Mouse (Mus musculus) hindbrain, postnatal 0 days (tissue): ENCODE measurements around the gene Rtkn. TPM values are rescaled to one million over a fixed set of nuclear protein-coding genes. Genes with fewer than 3 reads are reported as not detected.

Experiments
- ATAC-seq: fragments of 200-750 bp; cut with Nextera tagmentation; 2 replicates; pipeline ENCODE4 v1.8.0; 2017; ENCODE audit warnings: mild to moderate bottlenecking, moderate TSS enrichment, moderate library complexity
- DNase-seq: peaks from one replicate; pipeline ENCODE4 v3.0.0-alpha.2; 2015; ENCODE audit warnings: low spot score
- H3K27ac ChIP-seq: fragments of 300-500 bp; sonication (generic); 2 replicates; pipeline ENCODE4 v1.5.1; 2014; ENCODE audit warnings: mild to moderate bottlenecking
- H3K27me3 ChIP-seq: fragments of 300-500 bp; sonication (generic); 2 replicates; pipeline ENCODE4 v1.6.1; 2014; ENCODE audit warnings: low read length, mixed read lengths; ENCODE audit not compliant: insufficient read depth
- H3K36me3 ChIP-seq: fragments of 300-500 bp; sonication (generic); 2 replicates; pipeline ENCODE4 v1.6.1; 2014; ENCODE audit warnings: low read length, mixed read lengths; ENCODE audit not compliant: insufficient read depth
- H3K4me1 ChIP-seq: fragments of 300-500 bp; sonication (generic); 2 replicates; pipeline ENCODE4 v1.6.1; 2014; ENCODE audit warnings: antibody characterized with exemption, low read length, mixed read lengths; ENCODE audit not compliant: insufficient read depth
- H3K4me2 ChIP-seq: fragments of 300-500 bp; sonication (generic); 2 replicates; pipeline ENCODE4 v1.6.1; 2014; ENCODE audit warnings: low read depth, mild to moderate bottlenecking, low read length, moderate library complexity, mixed read lengths
- H3K4me3 ChIP-seq: fragments of 300-500 bp; sonication (generic); 2 replicates; pipeline ENCODE4 v1.5.1; 2014; ENCODE audit warnings: low read length
- H3K9ac ChIP-seq: fragments of 300-500 bp; sonication (generic); replicated peaks from 2 replicates; pipeline ENCODE4 v1.6.1; 2014; ENCODE audit warnings: mild to moderate bottlenecking, low read length, moderate library complexity, mixed read lengths
- H3K9me3 ChIP-seq: fragments of 300-500 bp; sonication (generic); 2 replicates; pipeline ENCODE4 v1.6.1; 2016; ENCODE audit warnings: low read length, mixed read lengths
- CTCF ChIP-seq: IDR thresholded peaks from 2 replicates; pipeline ENCODE4 v1.5.1; 2016; ENCODE audit warnings: antibody characterized with exemption, control low read depth, low read depth
- WGBS: fragments of 180-500 bp; shearing (Covaris S2); extraction: QIAGEN DNeasy Blood & Tissue Kit; methylation state at CpG from one replicate; pipeline ENCODE4 v1.1.7; 2014; 5-methylcytosine and 5-hydroxymethylcytosine counted together
- microRNA counts: library from miRNA; unstranded; fragments of <30 nt; microRNA quantifications from one replicate; lab custom pipeline; 2015
- microRNA-seq, 2 experiments: library from miRNA; unstranded; fragments of <30 nt; microRNA quantifications; one replicate each; pipeline ENCODE4; 2016
- polyA plus RNA-seq: library from polyadenylated mRNA; unstranded; fragments of >200 nt; fragmentation: Nextera tagmentation; extraction: Ambion mirVana; gene quantifications from 2 replicates; pipeline ENCODE4 v1.2.1, GENCODE M21; 2015
- total RNA-seq: library from RNA; depleted of rRNA; stranded (reverse); fragments of >200 nt; gene quantifications from 2 replicates; pipeline ENCODE4 v1.2.3, GENCODE M21; 2014; rRNA removed

Rtkn gene
- total and polyA plus RNA-seq, 2 experiments from 2014 or later, result 21.1 to 73.6 TPM

DNA sequence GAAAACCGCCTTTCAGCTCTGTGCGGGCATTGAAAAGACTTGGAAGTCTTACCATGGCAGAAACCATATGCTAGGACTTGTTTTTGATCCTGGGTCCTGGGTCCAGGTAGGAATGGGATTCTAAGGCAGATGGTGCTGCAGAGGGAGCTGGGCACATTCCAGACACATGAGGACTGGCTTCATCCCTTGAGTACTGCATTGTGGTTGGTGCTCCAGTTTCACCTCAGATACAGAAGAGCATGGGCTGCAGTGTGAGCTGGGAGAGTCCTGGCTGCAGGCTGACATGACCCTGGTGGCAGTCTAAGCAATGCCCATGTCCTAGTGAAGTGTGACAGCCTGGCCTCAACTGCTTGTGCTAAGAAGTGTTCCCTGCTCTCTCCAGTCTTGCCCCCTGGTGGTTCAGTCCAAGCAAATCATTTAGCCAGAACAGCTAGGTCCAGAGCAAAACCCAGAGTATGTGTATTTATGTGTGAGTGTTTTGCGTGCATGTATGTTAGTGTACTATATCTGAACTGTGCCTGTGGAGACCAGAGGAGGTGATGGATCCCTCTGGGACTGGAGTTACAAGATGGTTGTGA, 49.7 kb downstream of the Rtkn start:
- peaks cover 20% of the 10 kb centered on the region for H3K4me1 ChIP-seq
- peak; percentile 68 for TF ChIP-seq CTCF
- H3K4me2 ChIP-seq, result no peak overlapping the region
- H3K27me3 ChIP-seq, result no peaks in the 10 kb centered on the region
- 0 out of 2 replicates have a peak overlapping the region, but pooled peaks have one; percentile 8 for H3K27ac ChIP-seq
- H3K9me3 ChIP-seq, result no peaks in the 10 kb centered on the region
- ATAC-seq (peak; percentile 24; the same call in 1 of the 2 replicates), DNase-seq (peak; percentile 41)
- no peak overlapping the region for H3K4me3 ChIP-seq
- peaks cover 25% of the 10 kb centered on the region for H3K36me3 ChIP-seq
- H3K9ac ChIP-seq, result no peak overlapping the region; the same call in 1 of the 2 replicates
- WGBS, result 82% methylated on average over 3 of the region's 3 CpGs

DNA sequence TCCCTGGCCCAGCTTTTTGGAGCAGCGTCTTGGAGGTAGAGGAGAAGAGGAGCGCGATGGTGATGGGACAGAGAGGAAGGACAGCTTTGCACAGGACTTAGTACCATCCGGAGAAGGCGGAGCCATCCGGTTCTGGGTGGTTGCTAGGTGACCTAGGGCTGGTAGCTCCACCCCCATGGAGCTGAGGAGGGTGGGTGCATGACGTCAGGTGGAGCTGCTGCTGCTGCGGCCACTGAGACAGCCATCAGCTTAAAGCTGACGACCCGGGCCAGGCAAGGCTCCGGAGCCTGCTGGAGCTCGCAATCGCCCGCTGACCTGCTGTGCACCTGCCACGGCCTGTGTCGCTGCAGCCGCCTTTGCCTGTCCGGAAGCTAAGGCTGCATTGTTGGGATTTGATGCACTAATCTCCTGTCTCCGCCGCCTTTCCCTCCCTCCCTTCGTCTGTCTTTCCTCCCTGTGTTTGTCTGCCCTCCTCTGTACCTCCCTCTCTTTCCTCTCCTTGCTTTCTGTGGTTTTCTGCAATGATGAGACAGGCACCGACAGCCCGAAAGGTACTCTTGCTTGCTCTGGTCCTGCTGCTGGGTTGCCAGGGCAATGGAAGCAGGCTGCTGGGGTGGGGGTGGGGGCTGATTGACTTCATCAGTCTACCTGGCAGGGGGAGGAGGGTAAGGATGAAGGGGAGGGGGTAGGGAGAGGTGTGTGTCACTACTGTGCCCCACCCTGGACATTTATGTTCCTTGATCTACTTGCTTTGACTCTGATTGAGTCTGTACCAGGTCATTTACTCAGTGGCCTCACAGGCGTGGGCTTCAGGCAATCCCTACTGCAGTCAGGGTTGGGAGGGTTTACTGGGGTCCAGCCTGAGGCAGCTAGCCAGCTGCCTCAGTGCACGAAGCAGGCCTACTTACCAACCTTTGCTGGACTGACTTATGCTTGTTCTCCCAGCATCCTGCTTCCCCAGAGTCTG, 50.9 kb downstream of the Rtkn start:
- H3K27me3 ChIP-seq, result no peaks in the 10 kb centered on the region
- peaks cover 38% of the 10 kb centered on the region for H3K36me3 ChIP-seq
- WGBS, result 5% methylated on average over 24 of the region's 25 CpGs
- H3K4me3 ChIP-seq, result peak overlapping the region; percentile 58
- TF ChIP-seq CTCF, result no peak
- H3K4me1 ChIP-seq, result peaks cover 16% of the 10 kb centered on the region
- peak overlapping the region; percentile 69 for H3K9ac ChIP-seq
- DNase-seq (peak; percentile 94), ATAC-seq (peak; percentile 96)
- H3K27ac ChIP-seq, result peak overlapping the region; percentile 89
- H3K4me2 ChIP-seq, result peak overlapping the region; percentile 66
- no peaks in the 10 kb centered on the region for H3K9me3 ChIP-seq

DNA sequence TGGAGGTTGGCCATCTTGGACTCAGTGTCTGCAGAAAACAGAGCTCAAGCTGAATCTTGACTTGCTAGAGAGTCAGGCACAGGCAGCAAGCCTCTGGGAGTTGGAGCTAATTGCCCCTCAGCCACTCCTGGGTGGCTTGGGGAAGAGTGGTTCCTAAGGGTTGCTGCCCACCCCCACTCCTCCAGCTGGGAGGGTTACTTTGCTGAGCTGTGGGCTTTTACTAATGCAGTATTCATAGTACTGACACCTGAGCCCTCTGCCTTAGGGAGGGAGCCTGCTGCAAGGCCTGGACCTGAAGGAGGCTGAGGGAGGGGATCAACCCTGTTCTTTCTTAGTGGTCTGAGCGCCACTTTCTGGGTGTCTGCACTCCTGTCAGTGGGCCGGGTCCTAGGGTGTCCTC, 51.7 kb downstream of the Rtkn start:
- TF ChIP-seq CTCF, result no peak
- ATAC-seq, result no peak
- H3K36me3 ChIP-seq, result peaks cover 45% of the 10 kb centered on the region
- H3K4me1 ChIP-seq, result peaks cover 16% of the 10 kb centered on the region
- H3K4me3 ChIP-seq, result peak overlapping the region; percentile 58
- H3K4me2 ChIP-seq, result peak overlapping the region; percentile 66
- 58% methylated on average over 2 of the region's 2 CpGs for WGBS
- H3K27ac ChIP-seq, result peak overlapping the region; percentile 89; the same call in 1 of the 2 replicates
- H3K27me3 ChIP-seq, result no peaks in the 10 kb centered on the region
- H3K9ac ChIP-seq, result peak overlapping the region; percentile 69; the same call in 1 of the 2 replicates
- DNase-seq, result no peak
- no peaks in the 10 kb centered on the region for H3K9me3 ChIP-seq

DNA sequence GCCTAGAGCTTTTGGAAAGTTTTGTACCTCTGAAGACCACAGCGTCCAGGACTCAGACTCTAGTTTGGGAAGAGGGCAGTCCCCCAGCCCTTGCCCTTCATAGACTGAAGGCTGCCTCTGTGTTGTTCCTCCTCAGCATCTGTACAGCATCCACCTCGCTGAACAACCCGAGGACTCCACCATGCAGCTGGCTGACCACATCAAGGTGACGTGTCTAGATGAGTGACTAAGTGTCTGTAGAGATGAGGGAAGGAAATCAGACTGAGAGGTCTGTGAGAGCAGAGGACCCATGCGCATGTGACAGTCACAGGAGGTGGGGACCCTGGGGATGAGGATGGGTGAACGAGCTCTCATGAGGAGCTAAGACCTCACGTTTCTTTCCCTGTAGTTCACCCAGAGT, 58.3 kb downstream of the Rtkn start:
- no peak overlapping the region for H3K4me3 ChIP-seq
- no peak overlapping the region for H3K27ac ChIP-seq
- no peaks in the 10 kb centered on the region for H3K4me1 ChIP-seq
- DNase-seq, result no peak
- WGBS, result 94% methylated on average over 7 of the region's 7 CpGs
- no peaks in the 10 kb centered on the region for H3K9me3 ChIP-seq
- H3K36me3 ChIP-seq, result peaks cover 85% of the 10 kb centered on the region
- H3K4me2 ChIP-seq, result no peak overlapping the region
- TF ChIP-seq CTCF, result no peak
- no peak for ATAC-seq
- no peak overlapping the region for H3K9ac ChIP-seq
- no peaks in the 10 kb centered on the region for H3K27me3 ChIP-seq

DNA sequence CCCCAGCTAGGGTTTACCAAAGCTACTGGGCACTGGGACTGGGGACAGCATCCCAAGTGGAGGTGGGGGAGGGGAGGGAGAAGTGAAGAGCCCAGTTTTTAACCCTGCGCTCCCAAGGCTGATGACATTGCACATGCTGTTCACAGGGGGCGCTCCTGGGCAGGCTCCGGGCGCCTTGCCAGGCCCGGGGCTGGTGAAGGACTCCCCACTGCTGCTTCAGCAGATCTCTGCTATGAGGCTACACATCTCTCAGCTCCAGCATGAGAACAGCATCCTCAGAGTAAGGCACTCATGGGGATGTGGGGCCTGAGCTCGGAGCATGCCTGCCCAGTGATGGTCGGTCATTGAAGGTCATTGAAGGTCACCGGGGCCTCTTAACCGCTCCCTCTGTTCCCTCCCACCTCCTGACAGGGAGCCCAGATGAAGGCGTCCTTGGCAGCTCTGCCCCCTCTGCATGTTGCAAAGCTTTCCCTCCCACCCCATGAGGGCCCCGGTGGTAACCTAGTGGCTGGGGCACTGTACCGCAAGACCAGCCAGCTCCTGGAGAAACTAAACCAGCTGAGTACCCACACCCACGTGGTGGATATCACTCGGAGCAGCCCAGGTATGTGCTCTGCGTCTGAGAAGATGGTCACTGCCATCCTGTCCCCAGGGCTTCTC, 62.2 kb downstream of the Rtkn start:
- TF ChIP-seq CTCF, result peak; percentile 65
- Histone ChIP-seq H3K4me3 (no peak overlapping the region), H3K4me2 (no peak overlapping the region), H3K4me1 (no peaks in the 10 kb centered on the region), H3K27ac (peak overlapping the region; percentile 38), H3K9me3 (no peaks in the 10 kb centered on the region), H3K27me3 (no peaks in the 10 kb centered on the region), H3K9ac (no peak overlapping the region), H3K36me3 (peaks cover 72% of the 10 kb centered on the region)
- ATAC-seq, result peak; percentile 63
- peak; percentile 81 for DNase-seq
- WGBS, result 33% methylated on average over 15 of the region's 15 CpGs

MicroRNAs within 50 kb of the gene (microRNA counts, 519-probe panel; counts per million panel counts)
- not detected for microRNA mmu-miR-3470a+mmu-miR-3470b (lab: Ali Mortazavi, UCI)

Small RNA genes lying within 50 kb of the gene (microRNA-seq; reads per million reads assigned to microRNA genes)
- gene Mir3470a, result 0 reads per million in 2 experiments

Other genes with a start within 250 kb of the Rtkn start
- 19.2 and 21.6 TPM in 2 replicates for gene Sema4f, start 195.7 kb upstream of the Rtkn start, total RNA-seq
- gene Sema4f, start 195.7 kb upstream of the Rtkn start, polyA plus RNA-seq, result 18.1 and 19.4 TPM in 2 replicates
- 0.16 TPM in 1 of 2 replicates, not detected in the other for gene M1ap, start 188.6 kb upstream of the Rtkn start, total RNA-seq
- gene M1ap, start 188.6 kb upstream of the Rtkn start, polyA plus RNA-seq, result 0.24 and 0.38 TPM in 2 replicates
- 4.3 and 15.4 TPM in 2 replicates for gene Dok1, start 102.0 kb upstream of the Rtkn start, total RNA-seq
- 1.8 and 2.5 TPM in 2 replicates for gene Dok1, start 102.0 kb upstream of the Rtkn start, polyA plus RNA-seq
- 4.6 and 6.1 TPM in 2 replicates for gene Loxl3, start 101.3 kb upstream of the Rtkn start, total RNA-seq
- 5.4 and 5.6 TPM in 2 replicates for gene Loxl3, start 101.3 kb upstream of the Rtkn start, polyA plus RNA-seq
- 185 and 219 TPM in 2 replicates for gene Aup1, start 80.9 kb upstream of the Rtkn start, total RNA-seq
- gene Aup1, start 80.9 kb upstream of the Rtkn start, polyA plus RNA-seq, result 136 and 148 TPM in 2 replicates
- gene Htra2, start 80.2 kb upstream of the Rtkn start, total RNA-seq, result 48.4 and 54.2 TPM in 2 replicates
- gene Htra2, start 80.2 kb upstream of the Rtkn start, polyA plus RNA-seq, result 82.9 and 88.2 TPM in 2 replicates
- 0.50 TPM in 1 of 2 replicates, not detected in the other for gene Dqx1, start 77.6 kb upstream of the Rtkn start, total RNA-seq
- gene Dqx1, start 77.6 kb upstream of the Rtkn start, polyA plus RNA-seq, result 0.36 and 0.42 TPM in 2 replicates
- 0.54 TPM in 1 of 2 replicates, not detected in the other for gene Tlx2, start 65.2 kb upstream of the Rtkn start, total RNA-seq
- not detected in 2 replicates for gene Tlx2, start 65.2 kb upstream of the Rtkn start, polyA plus RNA-seq
- 11.0 and 16.4 TPM in 2 replicates for gene Pcgf1, start 57.6 kb upstream of the Rtkn start, total RNA-seq
- gene Pcgf1, start 57.6 kb upstream of the Rtkn start, polyA plus RNA-seq, result 27.8 and 29.1 TPM in 2 replicates
- gene Lbx2, start 49.1 kb upstream of the Rtkn start, total RNA-seq, result not detected in 2 replicates
- gene Lbx2, start 49.1 kb upstream of the Rtkn start, polyA plus RNA-seq, result not detected in 2 replicates
- 12.7 and 19.9 TPM in 2 replicates for gene Ccdc142, start 33.9 kb upstream of the Rtkn start, total RNA-seq
- 4.7 TPM in 2 replicates for gene Ccdc142, start 33.9 kb upstream of the Rtkn start, polyA plus RNA-seq
- gene Gm42688, start 33.8 kb upstream of the Rtkn start, total RNA-seq, result 4.3 and 5.7 TPM in 2 replicates
- 3.0 and 3.7 TPM in 2 replicates for gene Gm42688, start 33.8 kb upstream of the Rtkn start, polyA plus RNA-seq
- 72.5 and 73.7 TPM in 2 replicates for gene Mrpl53, start 26.4 kb upstream of the Rtkn start, total RNA-seq
- gene Mrpl53, start 26.4 kb upstream of the Rtkn start, polyA plus RNA-seq, result 122 and 126 TPM in 2 replicates
- 44.9 and 48.5 TPM in 2 replicates for gene Mogs, start 20.0 kb upstream of the Rtkn start, total RNA-seq
- 20.5 and 21.1 TPM in 2 replicates for gene Mogs, start 20.0 kb upstream of the Rtkn start, polyA plus RNA-seq
- gene Wbp1, start 13.9 kb upstream of the Rtkn start, total RNA-seq, result 182 and 209 TPM in 2 replicates
- gene Wbp1, start 13.9 kb upstream of the Rtkn start, polyA plus RNA-seq, result 99.6 and 101 TPM in 2 replicates
- gene Ino80b, start 10.0 kb upstream of the Rtkn start, total RNA-seq, result 26.7 and 31.0 TPM in 2 replicates
- gene Ino80b, start 10.0 kb upstream of the Rtkn start, polyA plus RNA-seq, result 12.0 and 14.8 TPM in 2 replicates
- gene Wdr54, start 20.9 kb downstream of the Rtkn start, total RNA-seq, result 8.5 and 13.8 TPM in 2 replicates
- gene Wdr54, start 20.9 kb downstream of the Rtkn start, polyA plus RNA-seq, result 19.9 and 20.0 TPM in 2 replicates
- 12.7 and 17.8 TPM in 2 replicates for gene 1700003E16Rik, start 20.9 kb downstream of the Rtkn start, total RNA-seq
- 10.2 and 11.4 TPM in 2 replicates for gene 1700003E16Rik, start 20.9 kb downstream of the Rtkn start, polyA plus RNA-seq
- 124 and 132 TPM in 2 replicates for gene Dctn1, start 30.5 kb downstream of the Rtkn start, total RNA-seq
- gene Dctn1, start 30.5 kb downstream of the Rtkn start, polyA plus RNA-seq, result 145 and 153 TPM in 2 replicates
- 5.2 and 6.0 TPM in 2 replicates for gene Slc4a5, start 84.4 kb downstream of the Rtkn start, total RNA-seq
- gene Slc4a5, start 84.4 kb downstream of the Rtkn start, polyA plus RNA-seq, result 2.5 and 2.8 TPM in 2 replicates
- 21.1 and 24.1 TPM in 2 replicates for gene Mthfd2, start 190.4 kb downstream of the Rtkn start, total RNA-seq
- gene Mthfd2, start 190.4 kb downstream of the Rtkn start, polyA plus RNA-seq, result 24.2 and 26.7 TPM in 2 replicates
- 31.7 and 32.8 TPM in 2 replicates for gene Mob1a, start 190.6 kb downstream of the Rtkn start, total RNA-seq
- 11.3 and 11.6 TPM in 2 replicates for gene Mob1a, start 190.6 kb downstream of the Rtkn start, polyA plus RNA-seq
- 7.1 and 11.2 TPM in 2 replicates for gene Bola3, start 213.7 kb downstream of the Rtkn start, total RNA-seq
- gene Bola3, start 213.7 kb downstream of the Rtkn start, polyA plus RNA-seq, result 71.0 and 85.4 TPM in 2 replicates